Mouse (Mus musculus) ES-E14 (cell line): ENCODE measurements around the gene Gm20479. TPM values are rescaled to one million over a fixed set of nuclear protein-coding genes. Genes with fewer than 3 reads are reported as not detected.
A peak's percentile ranks its signal among the peaks of the same experiment; 100 is the strongest.

Experiments
- DNase-seq: peaks from one replicate; pipeline ENCODE4 v3.0.0-alpha.2; 2013; ENCODE audit warnings: low read depth, low spot score
- H3K27ac ChIP-seq: 2 replicates; pipeline ENCODE4 v1.5.1; 2012; ENCODE audit warnings: low read depth, mild to moderate bottlenecking, low read length, moderate library complexity, mixed read lengths; ENCODE audit not compliant: poor library complexity, insufficient read depth, severe bottlenecking
- H3K36me3 ChIP-seq: 2 replicates; pipeline ENCODE4 v1.6.1; 2012; ENCODE audit warnings: mild to moderate bottlenecking, low read length, moderate library complexity, mixed read lengths; ENCODE audit not compliant: control insufficient read depth, poor library complexity, insufficient read depth, severe bottlenecking
- H3K4me1 ChIP-seq, 2 experiments: fragments of 150-350 bp in 1 of 2; sonication (generic) in 1 of 2; 2 replicates each; pipeline ENCODE4 v1.6.1; 2012; ENCODE audit warnings: low read length in 2 of 2, mild to moderate bottlenecking in 1 of 2, mixed read lengths in 1 of 2; ENCODE audit not compliant: control insufficient read depth in 2 of 2, insufficient read depth in 2 of 2, poor library complexity in 1 of 2
- H3K4me3 ChIP-seq, 2 experiments: fragments of 150-350 bp in 1 of 2; sonication (generic) in 1 of 2; 2 replicates each; pipeline ENCODE4 v1.5.1; 2012; ENCODE audit warnings: low read length in 2 of 2, low read depth in 1 of 2, mild to moderate bottlenecking in 1 of 2, mixed read lengths in 1 of 2; ENCODE audit not compliant: insufficient read depth in 1 of 2, poor library complexity in 1 of 2, severe bottlenecking in 1 of 2
- H3K9ac ChIP-seq: 2 replicates; pipeline ENCODE4 v1.6.1; 2012; ENCODE audit warnings: low read depth, mild to moderate bottlenecking, low read length, mixed read lengths; ENCODE audit not compliant: poor library complexity, insufficient read depth, severe bottlenecking
- H3K9me3 ChIP-seq: fragments of 150-350 bp; sonication (generic); 2 replicates; pipeline ENCODE4 v1.6.1; 2012; ENCODE audit warnings: low read depth, mild to moderate bottlenecking, low read length; ENCODE audit not compliant: control insufficient read depth, insufficient read depth
- CHD2 ChIP-seq: IDR thresholded peaks from 2 replicates; pipeline ENCODE4 v1.6.1; 2014; ENCODE audit warnings: mild to moderate bottlenecking, low read depth, low read length, inconsistent platforms
- HCFC1 ChIP-seq: IDR thresholded peaks from 2 replicates; pipeline ENCODE4 v1.6.1; 2012; ENCODE audit warnings: low read length, inconsistent platforms, borderline replicate concordance; ENCODE audit not compliant: insufficient read depth
- MAFK ChIP-seq: IDR thresholded peaks from 2 replicates; pipeline ENCODE4 v1.6.1; 2014; ENCODE audit warnings: mild to moderate bottlenecking, low read depth, low read length, inconsistent platforms; ENCODE audit not compliant: insufficient read depth
- ZC3H11A ChIP-seq: IDR thresholded peaks from 2 replicates; pipeline ENCODE4 v1.6.1; 2012; ENCODE audit warnings: low read depth, mild to moderate bottlenecking, inconsistent platforms, low read length, borderline replicate concordance
- ZNF384 ChIP-seq: IDR thresholded peaks from 2 replicates; pipeline ENCODE4 v1.6.1; 2012; ENCODE audit warnings: low read depth, low read length, inconsistent platforms
- in situ Hi-C, 2 experiments: fragments of 600-800 bp; cut with MboI; formaldehyde crosslinking; loops; one replicate each; pipeline ENCODE4 v1.15.1; 2025; ENCODE audit warnings: low sequenced_read_pairs in 2 of 2, inconsistent platforms in 1 of 2; ENCODE audit not compliant: unreplicated experiment in 2 of 2
- total RNA-seq: library from RNA; depleted of rRNA; stranded (reverse); fragments of 300-350 nt; gene quantifications from 2 replicates; pipeline ENCODE4 v1.2.3, GENCODE M21; 2012

The Gm20479 gene
- total RNA-seq, 1 experiment = 1.5 TPM

DNA sequence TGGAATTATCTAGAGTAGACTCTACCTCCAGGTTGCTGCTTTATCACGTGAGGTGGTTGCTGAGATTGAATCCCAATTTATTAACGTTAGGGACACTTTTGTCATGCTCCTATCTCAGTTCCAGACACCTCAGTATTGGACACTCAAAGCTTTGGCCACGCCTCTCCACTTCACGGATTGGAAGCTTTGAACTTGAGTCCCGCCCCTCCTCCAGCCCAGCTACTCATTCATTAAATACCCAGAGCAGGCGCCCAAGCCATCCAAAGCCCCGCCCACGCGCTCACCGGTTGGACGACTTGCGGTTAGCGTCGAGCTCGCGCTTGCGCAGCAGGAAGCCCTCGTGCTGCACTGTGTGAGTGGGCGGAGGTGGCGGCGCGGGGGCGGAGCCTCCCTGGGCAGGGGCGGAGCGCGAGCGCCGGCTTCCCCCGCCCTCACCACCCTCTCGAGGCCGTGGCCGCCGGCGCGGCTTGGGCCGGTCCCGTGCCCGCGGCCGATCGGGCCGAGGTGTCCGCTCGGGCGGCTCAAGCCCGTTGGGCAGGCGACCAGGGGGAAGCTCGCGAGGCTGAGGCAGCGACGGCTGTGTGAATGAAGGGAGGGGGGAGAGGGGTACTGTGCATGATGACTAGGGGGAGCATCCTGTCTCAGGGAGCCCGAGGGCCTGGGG is 4.2 kb upstream of the Gm20479 start:
- peak overlapping the region; percentile 89; the same call in 1 of the 2 replicates for H3K27ac ChIP-seq
- peak; percentile 100 for DNase-seq
- H3K4me3 ChIP-seq = peak overlapping the region; percentile 68 to 71
- no peaks in the 10 kb centered on the region for H3K9me3 ChIP-seq
- in situ Hi-C loops = no loop called here
- TF ChIP-seq HCFC1 (peak; percentile 41; the same call in 1 of the 2 replicates), ZC3H11A (no peak)
- H3K9ac ChIP-seq = peak overlapping the region; percentile 78
- no peaks in the 10 kb centered on the region for H3K36me3 ChIP-seq
- peaks cover 9 to 18% of the 10 kb centered on the region in 2 experiments for H3K4me1 ChIP-seq

GRCm38 (mm10) chr7:27360749-27361148 is 3.5 kb upstream of the Gm20479 start:
- DNase-seq = no peak
- TF ChIP-seq CHD2 (no peak), ZC3H11A (no peak)
- in situ Hi-C loops = no loop called here
- H3K27ac ChIP-seq = peak overlapping the region; percentile 89
- peaks cover 9 to 15% of the 10 kb centered on the region in 2 experiments for H3K4me1 ChIP-seq
- H3K9ac ChIP-seq = peak overlapping the region; percentile 72
- peak overlapping the region; percentile 50 to 52 for H3K4me3 ChIP-seq
- no peaks in the 10 kb centered on the region for H3K9me3 ChIP-seq
- H3K36me3 ChIP-seq = no peaks in the 10 kb centered on the region

DNA sequence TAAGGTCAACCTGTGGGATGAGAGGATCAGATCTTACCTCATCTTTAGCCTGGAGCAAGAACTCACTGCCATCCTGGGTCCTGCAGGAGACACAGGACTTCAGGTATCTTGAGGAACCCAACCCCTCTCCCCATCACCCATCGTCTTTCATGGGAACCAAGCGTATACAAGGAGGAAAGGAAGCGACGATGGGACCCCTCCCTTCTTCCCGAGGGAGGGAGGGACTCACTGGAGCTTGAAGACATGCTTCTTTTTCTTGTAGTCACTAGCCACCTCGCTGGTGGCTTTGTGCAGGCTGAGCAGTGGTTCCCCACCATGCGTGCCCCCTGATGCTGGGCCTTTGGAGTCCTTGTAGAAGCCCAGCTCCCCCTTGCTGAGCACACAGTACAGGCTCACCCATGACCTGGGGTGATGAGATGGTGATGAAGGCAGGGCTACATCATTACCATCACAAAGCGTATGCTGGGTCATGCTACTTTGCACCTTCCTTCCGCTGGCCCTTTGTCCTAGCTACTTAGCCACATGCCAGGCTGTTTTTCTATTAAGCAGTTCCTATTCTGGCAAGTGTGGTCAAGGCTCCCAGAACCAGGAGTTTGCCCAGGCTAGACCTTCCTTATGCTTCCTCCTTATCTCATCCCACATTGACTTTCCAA is 2.6 kb upstream of the Gm20479 start:
- H3K9me3 ChIP-seq = no peaks in the 10 kb centered on the region
- peaks cover 7 to 8% of the 10 kb centered on the region in 2 experiments for H3K4me1 ChIP-seq
- H3K36me3 ChIP-seq = no peaks in the 10 kb centered on the region

GRCm38 (mm10) chr7:27359162-27359561 is 1.9 kb upstream of the Gm20479 start:
- Histone ChIP-seq H3K36me3 (no peaks in the 10 kb centered on the region), H3K27ac (peak overlapping the region; percentile 89), H3K4me1 (peaks cover 4 to 8% of the 10 kb centered on the region in 2 experiments; a peak in 3 of 4 replicates), H3K9ac (peak overlapping the region; percentile 13; the same call in 1 of the 2 replicates), H3K9me3 (no peaks in the 10 kb centered on the region), H3K4me3 (peak overlapping the region in 1 of 2 experiments; percentile 31; a peak in 1 of 4 replicates)
- no peak for DNase-seq
- TF ChIP-seq CHD2 = no peak
- TF ChIP-seq ZNF384 = no peak
- no peak for TF ChIP-seq ZC3H11A
- in situ Hi-C loops = no loop called here

More for the DNA sequence above, 2.6 kb upstream of the Gm20479 start:
- TF ChIP-seq ZC3H11A = no peak
- peak; percentile 89 for TF ChIP-seq MAFK
- Histone ChIP-seq H3K9ac (peak overlapping the region; percentile 35; the same call in 1 of the 2 replicates), H3K4me3 (peak overlapping the region in 1 of 2 experiments; percentile 31; a peak in 2 of 4 replicates), H3K27ac (peak overlapping the region; percentile 89)
- no peak for DNase-seq
- in situ Hi-C loops = no loop called here
